Mouse (Mus musculus) megakaryocyte-erythroid progenitor cell, adult 5-6 weeks (primary cell): ENCODE results near the gene Zdhhc22. TPM values are rescaled to one million over a fixed set of nuclear protein-coding genes. Genes with fewer than 3 reads are reported as not detected.

Experiments
- ATAC-seq: replicated peaks from 2 replicates; pipeline ENCODE4 v1.8.0; 2016; ENCODE audit warnings: mild to moderate bottlenecking, inconsistent platforms; ENCODE audit not compliant: severe bottlenecking, poor library complexity, low FRiP score, low TSS enrichment
- total RNA-seq, 2 experiments: library from RNA; stranded (forward) in 1 of 2; stranded (reverse) in 1 of 2; fragments of 200-1000, 215-1000 nt in 1 of 2; fragments of >200 nt in 1 of 2; fragmentation: Nextera tagmentation in 1 of 2; gene quantifications; 2 replicates each; pipeline ENCODE4 v1.2.3; 2014 to 2017

The Zdhhc22 gene
- total RNA-seq, 2 experiments from 2014 or later: not detected

DNA sequence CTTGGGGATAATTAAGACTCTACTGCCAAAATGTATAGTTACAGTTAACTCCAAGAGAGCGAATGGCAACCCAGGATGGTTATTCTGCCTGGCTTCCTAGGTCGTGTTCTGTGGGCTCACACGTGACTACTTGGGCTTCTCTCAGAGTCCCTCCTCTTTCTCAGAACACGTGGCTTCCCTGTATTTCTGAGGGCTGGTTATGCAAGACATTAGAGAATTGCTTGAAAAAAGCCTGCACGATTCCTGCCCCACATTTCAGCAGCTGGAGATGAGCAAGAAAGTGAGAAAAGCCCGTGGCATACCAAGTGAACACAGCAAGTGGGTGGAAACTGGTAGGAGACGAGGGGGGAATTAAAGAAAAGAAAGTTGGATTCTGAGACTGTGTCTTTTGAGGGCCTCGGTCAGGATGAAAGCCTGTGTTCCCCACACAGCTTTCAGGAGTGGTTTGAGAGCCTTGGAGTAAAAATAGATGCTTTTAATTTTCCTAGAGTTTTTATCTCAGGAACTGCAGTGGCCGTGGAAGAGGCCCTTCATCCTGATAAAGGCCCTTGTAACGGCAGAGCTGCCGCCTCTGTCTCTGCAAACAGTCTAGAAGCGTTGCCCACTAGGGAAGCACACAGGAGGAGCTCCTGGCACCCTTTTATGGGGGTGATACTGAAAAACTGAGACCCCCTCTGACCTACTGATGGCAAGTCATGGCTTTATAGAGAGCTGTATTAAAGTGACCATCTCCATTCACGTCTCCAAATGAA, 21.6 kb downstream of the Zdhhc22 start:
- ATAC-seq: peak; percentile 41; the same call in 1 of the 2 replicates

DNA sequence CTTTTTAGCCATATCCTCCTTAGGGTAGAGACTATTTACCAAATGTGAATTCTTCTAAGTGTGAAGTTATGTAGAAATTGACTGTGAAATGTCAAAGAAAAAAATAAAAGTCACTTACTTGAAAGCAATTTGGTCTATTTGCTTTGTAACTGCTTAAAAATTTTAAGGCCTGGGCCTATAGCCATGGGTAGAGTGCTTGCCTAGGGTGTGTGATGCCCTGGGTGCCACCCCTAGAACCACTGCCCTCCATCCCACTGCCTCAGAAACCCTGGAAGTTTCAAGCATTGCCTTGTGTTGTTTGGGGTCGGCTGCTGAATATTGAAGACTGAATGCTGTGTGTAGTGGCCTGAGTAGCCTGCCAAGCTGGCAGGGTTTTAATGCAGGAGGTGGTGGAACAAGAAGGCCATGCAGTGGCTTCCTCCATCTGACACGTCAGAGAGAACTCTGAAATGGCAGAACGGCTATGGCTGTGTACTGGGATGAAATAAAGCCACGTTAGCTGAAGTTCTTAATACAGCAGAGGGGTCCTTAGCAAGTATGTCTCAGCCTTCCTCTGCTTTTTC, 24.9 kb downstream of the Zdhhc22 start:
- ATAC-seq: no peak

DNA sequence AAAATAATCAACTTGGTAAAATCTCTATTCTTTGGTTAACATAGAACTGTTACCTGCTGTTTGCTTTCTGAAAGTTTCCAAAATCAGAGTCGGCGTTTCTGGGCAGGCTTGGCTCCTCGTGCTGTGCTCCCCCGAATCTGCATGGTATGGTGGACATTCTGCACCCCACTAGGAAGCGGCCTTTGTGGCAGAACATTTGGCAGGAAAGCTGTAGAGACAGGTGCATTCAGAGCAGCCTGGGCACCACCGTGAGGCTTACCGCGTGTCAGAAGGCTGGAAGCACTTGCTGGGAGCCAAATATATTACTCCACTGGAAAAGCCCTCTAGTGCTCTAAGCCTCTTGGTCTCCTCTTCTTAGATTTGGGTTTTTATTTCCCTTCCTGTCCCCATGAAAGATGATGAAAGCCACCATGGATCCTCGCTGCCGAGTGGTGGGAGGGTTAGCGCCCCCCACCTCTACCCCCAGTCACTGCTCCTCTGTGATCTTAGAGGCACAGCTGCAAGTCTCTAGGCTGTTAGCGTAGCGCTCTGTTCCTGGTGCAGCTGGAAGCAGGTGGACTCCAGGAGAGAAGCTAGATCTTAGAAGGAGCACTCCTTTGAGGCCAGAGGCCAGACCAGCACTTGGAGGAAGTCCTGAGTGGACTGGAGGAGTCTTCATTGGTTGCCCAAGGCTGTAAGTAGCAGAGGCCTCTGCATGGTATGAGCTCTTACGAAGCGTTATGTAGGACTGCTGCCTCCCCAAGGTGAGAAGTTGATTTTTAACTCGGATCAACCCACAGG, 25.8 kb downstream of the Zdhhc22 start:
- no peak for ATAC-seq

DNA sequence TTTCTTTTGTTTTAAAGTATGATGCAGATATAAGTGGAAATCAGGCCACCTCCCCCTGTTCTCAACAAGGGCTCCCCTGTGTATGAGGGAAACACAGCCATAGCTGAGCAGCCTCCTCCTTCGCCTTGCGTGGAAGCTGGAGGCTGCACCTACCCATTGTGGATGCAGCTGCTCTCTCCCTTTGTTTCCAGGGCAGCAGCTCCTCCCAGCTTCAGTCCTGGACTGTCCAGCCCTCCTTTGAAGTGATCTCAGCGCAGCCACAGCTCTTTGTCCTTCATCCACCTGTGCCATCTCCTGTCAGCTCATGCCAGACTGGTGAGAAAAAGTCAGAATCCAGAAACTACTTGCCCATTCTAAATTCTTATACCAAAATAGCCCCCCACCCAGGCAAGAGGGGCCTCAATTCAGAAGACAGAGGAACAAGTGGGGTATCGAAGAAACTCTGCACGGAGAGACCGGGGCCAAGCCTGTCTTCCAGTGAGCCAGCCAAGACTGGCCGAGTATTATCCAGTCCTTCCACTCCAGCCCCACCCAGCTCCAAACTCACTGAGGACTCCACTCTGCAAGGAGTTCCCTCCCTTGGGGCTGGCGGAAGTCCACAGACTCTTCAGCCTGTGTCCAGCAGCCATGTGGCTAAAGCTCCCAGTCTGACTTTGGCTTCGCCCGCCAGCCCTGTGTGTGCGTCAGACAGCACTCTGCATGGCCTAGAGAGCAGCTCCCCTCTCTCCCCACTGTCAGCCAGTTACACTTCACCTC, 28.5 kb downstream of the Zdhhc22 start:
- no peak for ATAC-seq

- ATAC-seq: no peak
These were observed 29.4 kb downstream of the Zdhhc22 start for GRCm38 (mm10) chr12:86960791-86961335.

- no peak for ATAC-seq
These were observed 30.1 kb downstream of the Zdhhc22 start for GRCm38 (mm10) chr12:86960138-86960537.

DNA sequence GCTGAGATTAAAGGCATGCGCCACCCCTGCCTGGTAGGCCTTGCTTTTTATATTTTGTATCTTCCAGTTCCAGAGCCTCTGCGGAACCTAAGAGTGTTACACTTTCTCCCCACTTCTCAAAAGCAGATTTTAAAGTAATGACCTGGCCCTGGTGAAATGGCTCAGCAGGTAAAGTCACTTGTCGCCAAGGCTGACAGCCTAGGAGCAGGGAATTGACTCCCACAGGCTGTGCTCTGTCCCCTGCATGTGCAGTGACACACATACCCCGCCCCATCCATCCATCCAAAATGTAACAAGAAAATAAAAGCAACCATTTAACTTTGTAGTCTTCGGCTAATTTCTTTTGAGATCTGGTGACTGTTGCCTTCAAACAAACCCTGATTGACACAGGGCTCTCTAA, 30.6 kb downstream of the Zdhhc22 start:
- ATAC-seq: no peak

DNA sequence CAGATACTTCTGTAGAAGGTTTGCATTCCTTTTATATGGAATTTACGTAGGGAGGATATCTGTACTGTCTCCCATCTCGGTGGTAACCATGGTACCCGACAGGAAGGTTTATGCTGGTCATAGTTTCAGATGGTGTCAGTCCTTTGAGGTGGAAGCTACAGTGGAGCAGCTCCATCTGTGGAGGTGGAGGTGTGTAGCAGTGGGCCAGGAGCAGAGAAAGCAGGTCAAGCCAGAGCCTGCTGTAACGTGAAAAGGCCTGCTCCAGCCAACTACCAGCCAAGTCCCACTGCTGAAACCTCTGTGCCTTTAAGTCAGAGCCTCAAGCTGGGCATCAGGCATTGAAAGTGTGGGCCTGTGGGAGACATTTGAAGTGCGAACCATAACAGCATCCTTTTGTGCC, 31.7 kb downstream of the Zdhhc22 start:
- no peak for ATAC-seq

GRCm38 (mm10) chr12:86955894-86956293, 34.3 kb downstream of the Zdhhc22 start:
- no peak for ATAC-seq

GRCm38 (mm10) chr12:86952331-86952850, 37.8 kb downstream of the Zdhhc22 start:
- no peak for ATAC-seq

DNA sequence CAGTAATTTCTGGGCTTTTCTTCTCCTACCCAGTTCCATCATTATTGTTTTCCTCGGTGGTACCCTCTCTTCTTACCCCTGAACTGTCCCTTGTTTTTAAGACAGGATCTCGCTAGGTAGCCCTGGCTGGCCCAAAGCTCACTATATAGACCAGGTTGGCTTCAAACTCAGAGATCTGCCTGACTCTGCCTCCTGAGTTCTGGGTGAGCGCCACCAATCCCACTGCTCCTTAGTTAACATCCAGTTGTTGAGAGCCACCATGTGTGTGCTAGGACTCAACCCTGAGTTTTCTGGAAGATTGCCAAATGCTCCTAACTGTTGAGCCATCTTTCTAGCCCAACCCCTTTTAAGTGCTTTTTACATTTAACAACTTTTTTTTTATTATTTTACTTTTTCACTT, 39.3 kb downstream of the Zdhhc22 start:
- no peak for ATAC-seq

DNA sequence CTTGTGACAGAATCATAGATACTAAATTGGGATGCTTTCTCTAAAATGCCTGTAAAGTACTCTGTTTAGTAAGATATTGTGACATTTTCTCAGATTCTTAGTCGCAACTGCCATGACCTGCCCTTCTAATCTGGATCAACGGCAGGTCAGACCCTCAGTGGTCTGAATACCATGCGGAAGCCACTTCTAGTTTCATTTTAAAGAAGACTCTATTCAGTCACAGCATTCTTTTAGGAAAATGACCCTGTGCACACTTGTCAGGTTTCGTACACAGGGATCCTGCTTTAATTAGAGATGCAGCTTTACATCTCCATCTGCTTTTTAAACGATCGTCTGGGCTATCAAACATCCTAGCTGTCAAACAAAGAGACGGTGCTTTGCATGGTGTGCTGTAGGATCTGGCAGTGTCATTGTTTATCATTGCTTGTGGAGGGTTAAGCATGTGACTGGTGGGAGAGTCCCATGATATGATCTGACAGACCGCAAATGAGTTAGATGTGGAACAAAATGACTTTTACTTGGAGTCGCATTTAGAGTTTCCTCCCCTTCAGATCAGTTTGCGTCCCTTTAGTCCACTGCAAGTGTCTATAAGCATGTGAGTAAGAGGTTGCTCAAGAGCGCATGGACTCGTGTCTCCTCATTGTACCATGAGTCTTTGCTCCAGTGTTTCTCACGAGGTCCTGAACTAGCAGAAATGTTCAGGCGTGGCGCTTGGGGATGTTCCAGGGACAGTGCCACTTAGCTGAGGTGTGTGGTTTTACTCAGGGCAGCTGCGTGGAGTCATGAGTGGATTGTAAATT, 39.9 kb downstream of the Zdhhc22 start:
- peak; percentile 57 for ATAC-seq

GRCm38 (mm10) chr12:86949501-86949900, 40.7 kb downstream of the Zdhhc22 start:
- ATAC-seq: no peak

DNA sequence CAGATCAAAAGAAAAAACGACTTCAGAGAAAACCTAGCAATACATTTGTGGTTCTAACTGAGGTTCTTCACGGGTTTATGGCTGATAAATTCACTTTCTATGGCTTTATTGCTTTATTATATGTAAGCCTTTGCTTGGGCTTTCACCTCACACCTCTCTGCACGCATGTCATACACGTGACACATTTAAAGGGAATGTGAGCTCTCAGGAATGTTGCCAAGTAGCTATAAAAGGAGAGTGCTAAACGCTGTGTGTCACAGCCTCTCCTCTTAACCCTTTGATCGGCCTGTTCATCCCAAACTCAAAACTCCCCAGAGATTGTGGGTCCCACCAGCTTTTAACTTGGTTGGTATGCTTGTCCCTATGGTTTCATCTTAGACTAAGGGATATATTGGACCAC, 41.6 kb downstream of the Zdhhc22 start:
- no peak for ATAC-seq

DNA sequence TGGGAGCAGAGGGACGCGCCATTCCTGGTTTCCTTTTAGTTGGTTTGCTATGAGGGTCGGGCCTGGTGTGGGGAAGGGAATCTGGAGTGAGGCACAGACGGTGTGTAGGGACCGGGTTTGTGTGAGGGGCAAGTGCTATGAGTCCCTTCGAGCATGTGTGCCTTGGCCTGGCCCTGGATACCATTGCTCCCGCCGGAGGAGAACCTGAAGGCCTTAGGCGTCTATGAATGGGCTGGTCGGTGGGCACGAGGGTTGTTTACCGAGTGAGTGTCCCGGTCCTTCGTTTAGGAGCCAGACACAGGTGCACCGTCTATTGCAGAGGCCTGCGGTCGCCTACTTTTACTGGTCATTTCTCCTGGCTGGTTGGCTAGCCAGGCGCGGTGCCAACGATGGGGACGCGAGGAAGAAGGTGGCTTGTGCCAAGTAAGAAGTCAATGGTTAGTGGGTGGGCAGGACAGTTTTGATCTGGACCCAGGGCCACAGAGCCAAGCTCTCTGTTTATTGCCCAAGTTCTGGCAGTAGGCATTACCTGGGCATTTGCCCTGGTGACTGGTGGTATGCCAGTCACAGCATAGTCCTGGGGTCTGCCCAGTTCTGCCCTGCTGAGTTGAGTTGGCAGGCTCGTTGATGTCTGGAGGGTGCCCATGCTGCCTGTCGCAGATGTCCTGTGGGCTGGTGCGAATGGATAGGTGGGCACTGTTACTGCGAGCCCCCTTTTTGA, 42.4 kb downstream of the Zdhhc22 start:
- 0 out of 2 replicates have a peak, but pooled peaks have one; percentile 4 for ATAC-seq

DNA sequence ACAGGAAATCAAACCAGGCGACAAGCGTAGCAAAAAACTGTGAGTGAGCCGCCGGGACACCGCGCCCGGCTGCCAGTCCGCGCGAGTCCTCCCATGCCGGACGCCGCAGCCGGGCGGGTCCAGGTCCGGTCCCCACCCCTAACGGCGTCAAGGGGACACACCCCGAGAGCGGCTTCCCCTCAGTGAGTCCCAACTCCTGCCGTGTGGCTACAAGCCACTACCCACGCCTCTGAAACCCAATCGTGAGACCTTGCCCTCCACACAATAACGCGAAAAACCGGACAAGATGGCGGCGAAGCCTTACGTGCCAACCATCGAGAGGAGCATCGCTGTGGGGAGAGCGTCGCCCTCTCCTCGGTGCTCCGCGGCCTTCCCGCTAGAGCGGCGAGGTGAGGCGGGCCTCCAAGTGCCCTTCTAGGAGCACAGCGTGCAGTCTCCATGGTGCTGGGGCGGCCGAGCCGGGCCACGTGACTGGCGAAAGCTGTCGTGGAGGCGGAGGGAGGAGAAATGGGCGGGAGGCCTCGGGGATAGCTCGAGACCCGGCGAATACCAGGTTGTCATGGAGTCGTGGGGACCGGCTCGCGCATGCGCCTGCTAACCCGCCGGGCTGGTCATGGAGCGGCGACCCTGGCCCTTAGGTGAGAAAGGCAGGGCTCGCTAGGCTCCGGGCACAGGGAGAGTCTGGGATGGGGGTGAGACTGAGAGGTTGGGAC, 43.2 kb downstream of the Zdhhc22 start, which contains the start of gene Cipc:
Gene Cipc (plus strand): TSS at position 182 of the 713 bp plus-strand sequence.
- peak; percentile 89 for ATAC-seq

- ATAC-seq: no peak
These were observed 43.9 kb downstream of the Zdhhc22 start for GRCm38 (mm10) chr12:86946301-86946781.
